Mouse (Mus musculus) ES-E14 (cell line): ENCODE data around the gene Mfsd4a.

Experiments
- CHD2 ChIP-seq: IDR thresholded peaks from 2 replicates; pipeline ENCODE4 v1.6.1; 2014; ENCODE audit warnings: mild to moderate bottlenecking, low read depth, low read length, inconsistent platforms
- HCFC1 ChIP-seq: IDR thresholded peaks from 2 replicates; pipeline ENCODE4 v1.6.1; 2012; ENCODE audit warnings: low read length, inconsistent platforms, borderline replicate concordance; ENCODE audit not compliant: insufficient read depth
- MAFK ChIP-seq: IDR thresholded peaks from 2 replicates; pipeline ENCODE4 v1.6.1; 2014; ENCODE audit warnings: mild to moderate bottlenecking, low read depth, low read length, inconsistent platforms; ENCODE audit not compliant: insufficient read depth
- ZC3H11A ChIP-seq: IDR thresholded peaks from 2 replicates; pipeline ENCODE4 v1.6.1; 2012; ENCODE audit warnings: low read depth, mild to moderate bottlenecking, inconsistent platforms, low read length, borderline replicate concordance
- ZNF384 ChIP-seq: IDR thresholded peaks from 2 replicates; pipeline ENCODE4 v1.6.1; 2012; ENCODE audit warnings: low read depth, low read length, inconsistent platforms

- TF ChIP-seq MAFK (no peak), CHD2 (no peak), ZC3H11A (no peak), HCFC1 (no peak), ZNF384 (no peak)
Measured at GRCm38 (mm10) chr1:132058558-132058957, 9.3 kb downstream of the Mfsd4a start.
